Comparison of ENCODE assay signal across 7 mouse cellular contexts in genomic region chr6:50937094-50937493, GRCm38 (mm10).
DNase-seq lines count a peak whose midpoint lies in the region; TF ChIP-seq lines count a peak whose summit lies in the region.

No protein-coding gene starts in this region.

- H3K27me3 ChIP-seq in ES-Bruce4 (ENCODE audit: control insufficient read depth, insufficient read depth, low read length, poor library complexity, severe bottlenecking) = no peaks in the 10 kb centered on the region

- H3K36me3 ChIP-seq in ES-Bruce4 (ENCODE audit: control insufficient read depth, insufficient read depth, low read length, poor library complexity, severe bottlenecking) = no peaks in the 10 kb centered on the region

- no peak for TF ChIP-seq EP300 in ES-Bruce4 (IDR thresholded peaks at IDR 0.05; ENCODE audit: insufficient read depth, low read depth, low read length)

- no peak overlapping the region for H3K27ac ChIP-seq in ES-Bruce4 (ENCODE audit: insufficient read depth, low read length)

- no peak overlapping the region for H3K9ac ChIP-seq in ES-Bruce4 (ENCODE audit: low read depth, poor library complexity, severe bottlenecking)

- H3K9me3 ChIP-seq in ES-Bruce4 (replicated peaks; ENCODE audit: control insufficient read depth, insufficient read depth, low read length, poor library complexity, severe bottlenecking) = no peaks in the 10 kb centered on the region

- H3K4me1 ChIP-seq in ES-Bruce4 (ENCODE audit: control insufficient read depth, insufficient read depth, low read length) = no peaks in the 10 kb centered on the region

- no peak for TF ChIP-seq POLR2A in ES-Bruce4 (IDR thresholded peaks at IDR 0.05; ENCODE audit: insufficient read depth, low read length)

- H3K4me3 ChIP-seq in ES-Bruce4 (ENCODE audit: low read depth, low read length) = no peak overlapping the region

- TF ChIP-seq CTCF in ES-Bruce4 (IDR thresholded peaks at IDR 0.05; ENCODE audit: low read depth, low read length) = peak; percentile 99

- peak; percentile 74 for DNase-seq in A20 (ENCODE audit: low read depth, low spot score)
- DNase-seq in c-Kit-positive CD71-positive TER-119-positive erythroid progenitor cells, embryonic 14.5 days (ENCODE audit: low spot score) = peak; percentile 62
- DNase-seq in frontal cortex, postnatal 36 days (ENCODE audit: low spot score in 2 of 2) = peak; percentile 69 to 77
- peak; percentile 79 for DNase-seq in layer of hippocampus, adult 11-12 months (ENCODE audit: low spot score)
- DNase-seq in lung, postnatal 10 days = peak; percentile 81
- DNase-seq in spleen, adult 12 weeks (ENCODE audit: low spot score) = peak; percentile 35
